Mouse (Mus musculus): Measurements from ENCODE around the gene Atg9b. TPM values are rescaled to one million over a fixed set of nuclear protein-coding genes. Genes with fewer than 3 reads are reported as not detected.

Gene Atg9b
- polyA plus RNA-seq, 1 experiment from 2014 or later = 0.59 TPM

- no peak for DNase-seq (ENCODE audit: low spot score)
- H3K27me3 ChIP-seq (ENCODE audit: insufficient read depth, low read length) = no peaks in the 10 kb centered on the region
- no peak overlapping the region for H3K4me2 ChIP-seq (ENCODE audit: low read length)
- no peaks in the 10 kb centered on the region for H3K4me1 ChIP-seq (replicated peaks; ENCODE audit: insufficient read depth, low read length)
- ATAC-seq (replicated peaks; ENCODE audit: low FRiP score, low read depth) = no peak
- no peaks in the 10 kb centered on the region for H3K9me3 ChIP-seq (replicated peaks; ENCODE audit: low read length)
- no peak overlapping the region for H3K9ac ChIP-seq (ENCODE audit: low read depth, low read length)
- no peak overlapping the region for H3K4me3 ChIP-seq (replicated peaks; ENCODE audit: low read depth, low read length)
- TF ChIP-seq CTCF (IDR thresholded peaks at IDR 0.05; ENCODE audit: low read depth) = no peak
- H3K36me3 ChIP-seq (ENCODE audit: insufficient read depth, low read length) = no peaks in the 10 kb centered on the region
- WGBS = 78% methylated on average over 9 of the region's 9 CpGs
- H3K27ac ChIP-seq = no peak overlapping the region
Observed at GRCm38 (mm10) chr5:24366426-24366825, 25.5 kb downstream of the Atg9b start.

GRCm38 (mm10) chr5:24365528-24365927 lies 26.4 kb downstream of the Atg9b start:
- Histone ChIP-seq H3K4me2 (ENCODE audit: low read length) (peak overlapping the region; percentile 43), H3K27ac (peak overlapping the region; percentile 44; the same call in 1 of the 2 replicates), H3K4me3 (replicated peaks; ENCODE audit: low read depth, low read length) (peak overlapping the region; percentile 24; the same call in 1 of the 2 replicates), H3K4me1 (replicated peaks; ENCODE audit: insufficient read depth, low read length) (no peaks in the 10 kb centered on the region), H3K9me3 (replicated peaks; ENCODE audit: low read length) (no peaks in the 10 kb centered on the region), H3K27me3 (ENCODE audit: insufficient read depth, low read length) (no peaks in the 10 kb centered on the region), H3K36me3 (ENCODE audit: insufficient read depth, low read length) (no peaks in the 10 kb centered on the region), H3K9ac (ENCODE audit: low read depth, low read length) (0 out of 2 replicates have a peak overlapping the region, but pooled peaks have one; percentile 3)
- ATAC-seq (replicated peaks; ENCODE audit: low FRiP score, low read depth) (no peak), DNase-seq (ENCODE audit: low spot score) (no peak)
- 36% methylated on average over 5 of the region's 5 CpGs for WGBS
- no peak for TF ChIP-seq CTCF (IDR thresholded peaks at IDR 0.05; ENCODE audit: low read depth)

GRCm38 (mm10) chr5:24364963-24365362 lies 27.0 kb downstream of the Atg9b start:
- H3K9ac ChIP-seq (ENCODE audit: low read depth, low read length) = 0 out of 2 replicates have a peak overlapping the region, but pooled peaks have one; percentile 3
- TF ChIP-seq CTCF (IDR thresholded peaks at IDR 0.05; ENCODE audit: low read depth) = no peak
- 81% methylated on average over 10 of the region's 10 CpGs for WGBS
- H3K4me3 ChIP-seq (replicated peaks; ENCODE audit: low read depth, low read length) = peak overlapping the region; percentile 24
- H3K27ac ChIP-seq = peak overlapping the region; percentile 44; the same call in 1 of the 2 replicates
- H3K4me1 ChIP-seq (replicated peaks; ENCODE audit: insufficient read depth, low read length) = no peaks in the 10 kb centered on the region
- no peak for ATAC-seq (replicated peaks; ENCODE audit: low FRiP score, low read depth)
- DNase-seq (ENCODE audit: low spot score) = no peak
- H3K4me2 ChIP-seq (ENCODE audit: low read length) = peak overlapping the region; percentile 43
- no peaks in the 10 kb centered on the region for H3K9me3 ChIP-seq (replicated peaks; ENCODE audit: low read length)
- no peaks in the 10 kb centered on the region for H3K27me3 ChIP-seq (ENCODE audit: insufficient read depth, low read length)
- no peaks in the 10 kb centered on the region for H3K36me3 ChIP-seq (ENCODE audit: insufficient read depth, low read length)

GRCm38 (mm10) chr5:24364508-24364907 lies 27.4 kb downstream of the Atg9b start, which contains the start of gene Nos3:
Gene Nos3, plus strand, starts transcription at chr5:24364810.
- Histone ChIP-seq H3K36me3 (ENCODE audit: insufficient read depth, low read length) (no peaks in the 10 kb centered on the region), H3K4me2 (ENCODE audit: low read length) (peak within 1 kb of the TSS; percentile 43), H3K27ac (peak within 1 kb of the TSS; percentile 56; the same call in 1 of the 2 replicates), H3K4me3 (replicated peaks; ENCODE audit: low read depth, low read length) (peak within 1 kb of the TSS; percentile 24), H3K27me3 (ENCODE audit: insufficient read depth, low read length) (no peaks in the 10 kb centered on the region), H3K4me1 (replicated peaks; ENCODE audit: insufficient read depth, low read length) (no peaks in the 10 kb centered on the region), H3K9ac (ENCODE audit: low read depth, low read length) (0 out of 2 replicates have a peak within 1 kb of the TSS, but pooled peaks have one; percentile 3), H3K9me3 (replicated peaks; ENCODE audit: low read length) (no peaks in the 10 kb centered on the region)
- 52% methylated on average over 12 of the region's 12 CpGs for WGBS
- no peak for TF ChIP-seq CTCF (IDR thresholded peaks at IDR 0.05; ENCODE audit: low read depth)
- ATAC-seq (replicated peaks; ENCODE audit: low FRiP score, low read depth) (0 out of 2 replicates have a peak, but pooled peaks have one; percentile 20), DNase-seq (ENCODE audit: low spot score) (no peak)

GRCm38 (mm10) chr5:24364061-24364460 lies 27.9 kb downstream of the Atg9b start:
- Histone ChIP-seq H3K9me3 (replicated peaks; ENCODE audit: low read length) (no peaks in the 10 kb centered on the region), H3K27me3 (ENCODE audit: insufficient read depth, low read length) (no peaks in the 10 kb centered on the region), H3K4me3 (replicated peaks; ENCODE audit: low read depth, low read length) (no peak overlapping the region), H3K4me1 (replicated peaks; ENCODE audit: insufficient read depth, low read length) (no peaks in the 10 kb centered on the region), H3K4me2 (ENCODE audit: low read length) (no peak overlapping the region), H3K36me3 (ENCODE audit: insufficient read depth, low read length) (no peaks in the 10 kb centered on the region), H3K27ac (peak overlapping the region; percentile 56; the same call in 1 of the 2 replicates), H3K9ac (ENCODE audit: low read depth, low read length) (no peak overlapping the region)
- no peak for TF ChIP-seq CTCF (IDR thresholded peaks at IDR 0.05; ENCODE audit: low read depth)
- DNase-seq (ENCODE audit: low spot score) = no peak
- 39% methylated on average over 3 of the region's 3 CpGs for WGBS
- no peak for ATAC-seq (replicated peaks; ENCODE audit: low FRiP score, low read depth)

- Histone ChIP-seq H3K36me3 (ENCODE audit: insufficient read depth, low read length) (no peaks in the 10 kb centered on the region), H3K4me3 (replicated peaks; ENCODE audit: low read depth, low read length) (no peak overlapping the region), H3K9ac (ENCODE audit: low read depth, low read length) (no peak overlapping the region), H3K4me1 (replicated peaks; ENCODE audit: insufficient read depth, low read length) (no peaks in the 10 kb centered on the region), H3K9me3 (replicated peaks; ENCODE audit: low read length) (no peaks in the 10 kb centered on the region), H3K27ac (no peak overlapping the region), H3K4me2 (ENCODE audit: low read length) (no peak overlapping the region), H3K27me3 (ENCODE audit: insufficient read depth, low read length) (no peaks in the 10 kb centered on the region)
- WGBS = 34% methylated on average over 2 of the region's 2 CpGs
- TF ChIP-seq CTCF (IDR thresholded peaks at IDR 0.05; ENCODE audit: low read depth) = no peak
- ATAC-seq (replicated peaks; ENCODE audit: low FRiP score, low read depth) (no peak), DNase-seq (ENCODE audit: low spot score) (no peak)
Observed at GRCm38 (mm10) chr5:24363467-24363866, 28.5 kb downstream of the Atg9b start.
